Mouse (Mus musculus) spleen, adult 2 months (tissue): Measurements from ENCODE around the gene Glyr1.

Experiments used
- CTCF ChIP-seq: fragments of 200-500 bp; IDR thresholded peaks from 2 replicates; pipeline ENCODE4 v1.5.1; 2011; ENCODE audit warnings: mild to moderate bottlenecking, inconsistent platforms; ENCODE audit not compliant: insufficient read depth, insufficient read length, insufficient replicate concordance; ENCODE audit errors: extremely low read depth
- POLR2A ChIP-seq: fragments of 200-500 bp; IDR thresholded peaks from 2 replicates; pipeline ENCODE4 v1.6.1; 2011; ENCODE audit warnings: low read depth, low read length, inconsistent platforms

GRCm38 (mm10) chr16:5058114-5058513 is 8.5 kb upstream of the Glyr1 start:
- TF ChIP-seq CTCF (no peak), POLR2A (no peak)
